Mouse (Mus musculus) hindbrain, embryonic 11.5 days (tissue): ENCODE results near the gene Prdm10. TPM values are rescaled to one million over a fixed set of nuclear protein-coding genes. Genes with fewer than 3 reads are reported as not detected.

Source experiments
- ATAC-seq: fragments of 200-750 bp; cut with Nextera tagmentation; 2 replicates; pipeline ENCODE4 v1.8.0; 2017; ENCODE audit warnings: mild to moderate bottlenecking, moderate TSS enrichment, moderate library complexity; ENCODE audit not compliant: low FRiP score
- DNase-seq: peaks from one replicate; pipeline ENCODE4 v3.0.0-alpha.2; 2015; ENCODE audit warnings: low spot score
- H3K27ac ChIP-seq: fragments of 300-500 bp; sonication (generic); 2 replicates; pipeline ENCODE4 v1.5.1; 2014; ENCODE audit warnings: mild to moderate bottlenecking, low read depth, low read length
- H3K27me3 ChIP-seq: fragments of 300-500 bp; sonication (generic); 2 replicates; pipeline ENCODE4 v1.6.1; 2014; ENCODE audit warnings: mild to moderate bottlenecking, low read length, moderate library complexity, mixed read lengths; ENCODE audit not compliant: control insufficient read depth, insufficient read depth
- H3K36me3 ChIP-seq: fragments of 300-500 bp; sonication (generic); 2 replicates; pipeline ENCODE4 v1.6.1; 2014; ENCODE audit warnings: mild to moderate bottlenecking, low read length, moderate library complexity, mixed read lengths; ENCODE audit not compliant: control insufficient read depth, insufficient read depth
- H3K4me1 ChIP-seq: fragments of 300-500 bp; sonication (generic); replicated peaks from 2 replicates; pipeline ENCODE4 v1.6.1; 2014; ENCODE audit warnings: low read length, mixed read lengths; ENCODE audit not compliant: control insufficient read depth, insufficient read depth
- H3K4me2 ChIP-seq: fragments of 300-500 bp; sonication (generic); replicated peaks from 2 replicates; pipeline ENCODE4 v1.6.1; 2014; ENCODE audit warnings: mild to moderate bottlenecking, low read depth, low read length
- H3K4me3 ChIP-seq: fragments of 300-500 bp; sonication (generic); 2 replicates; pipeline ENCODE4 v1.5.1; 2014; ENCODE audit warnings: low read depth, low read length
- H3K9ac ChIP-seq: fragments of 300-500 bp; sonication (generic); 2 replicates; pipeline ENCODE4 v1.6.1; 2014; ENCODE audit warnings: low read depth, low read length
- H3K9me3 ChIP-seq: fragments of 300-500 bp; sonication (generic); 2 replicates; pipeline ENCODE4 v1.6.1; 2016; ENCODE audit warnings: low read length; ENCODE audit not compliant: control insufficient read depth
- WGBS: fragments of 180-500 bp; shearing (Covaris S2); extraction: QIAGEN DNeasy Blood & Tissue Kit; methylation state at CpG from one replicate; pipeline ENCODE4 v1.1.7; 2014; 5-methylcytosine and 5-hydroxymethylcytosine counted together
- polyA plus RNA-seq: library from polyadenylated mRNA; unstranded; fragments of >200 nt; fragmentation: Nextera tagmentation; extraction: Ambion mirVana; gene quantifications from 2 replicates; pipeline ENCODE4 v1.2.1, GENCODE M21; 2014

The Prdm10 gene
- polyA plus RNA-seq, 1 experiment from 2014 or later, result 7.5 TPM

GRCm38 (mm10) chr9:31243306-31243938 is 36.9 kb upstream of the Prdm10 start:
- Histone ChIP-seq H3K27ac (no peak overlapping the region), H3K4me1 (no peaks in the 10 kb centered on the region), H3K9ac (no peak overlapping the region), H3K4me2 (no peak overlapping the region), H3K4me3 (no peak overlapping the region), H3K27me3 (no peaks in the 10 kb centered on the region), H3K36me3 (no peaks in the 10 kb centered on the region), H3K9me3 (no peaks in the 10 kb centered on the region)
- WGBS, result 83% methylated on average over 18 of the region's 18 CpGs
- ATAC-seq, result no peak
- DNase-seq, result no peak

GRCm38 (mm10) chr9:31243939-31244333 is 36.4 kb upstream of the Prdm10 start:
- Histone ChIP-seq H3K27me3 (no peaks in the 10 kb centered on the region), H3K9ac (no peak overlapping the region), H3K9me3 (no peaks in the 10 kb centered on the region), H3K36me3 (no peaks in the 10 kb centered on the region), H3K27ac (no peak overlapping the region), H3K4me2 (no peak overlapping the region), H3K4me1 (no peaks in the 10 kb centered on the region), H3K4me3 (no peak overlapping the region)
- WGBS, result 73% methylated on average over 5 of the region's 5 CpGs
- no peak for DNase-seq
- ATAC-seq, result no peak

GRCm38 (mm10) chr9:31245006-31245405 is 35.3 kb upstream of the Prdm10 start:
- Histone ChIP-seq H3K27ac (no peak overlapping the region), H3K4me3 (no peak overlapping the region), H3K9ac (no peak overlapping the region), H3K36me3 (no peaks in the 10 kb centered on the region), H3K9me3 (no peaks in the 10 kb centered on the region), H3K27me3 (no peaks in the 10 kb centered on the region), H3K4me2 (no peak overlapping the region), H3K4me1 (no peaks in the 10 kb centered on the region)
- 93% methylated on average over 6 of the region's 6 CpGs for WGBS
- ATAC-seq, result no peak
- DNase-seq, result no peak

GRCm38 (mm10) chr9:31246421-31246820 is 33.9 kb upstream of the Prdm10 start:
- Histone ChIP-seq H3K36me3 (no peaks in the 10 kb centered on the region), H3K4me2 (no peak overlapping the region), H3K9me3 (no peaks in the 10 kb centered on the region), H3K27ac (no peak overlapping the region), H3K4me1 (no peaks in the 10 kb centered on the region), H3K9ac (no peak overlapping the region), H3K4me3 (no peak overlapping the region), H3K27me3 (no peaks in the 10 kb centered on the region)
- peak; percentile 40; the same call in 1 of the 2 replicates for ATAC-seq
- DNase-seq, result no peak
- WGBS, result 72% methylated on average over 6 of the region's 6 CpGs

GRCm38 (mm10) chr9:31247447-31248220 is 32.7 kb upstream of the Prdm10 start:
- no peaks in the 10 kb centered on the region for H3K36me3 ChIP-seq
- H3K4me3 ChIP-seq, result no peak overlapping the region
- no peaks in the 10 kb centered on the region for H3K9me3 ChIP-seq
- ATAC-seq, result no peak
- no peaks in the 10 kb centered on the region for H3K4me1 ChIP-seq
- no peak for DNase-seq
- no peak overlapping the region for H3K27ac ChIP-seq
- 84% methylated on average over 8 of the region's 8 CpGs for WGBS
- H3K27me3 ChIP-seq, result no peaks in the 10 kb centered on the region
- H3K9ac ChIP-seq, result no peak overlapping the region
- H3K4me2 ChIP-seq, result no peak overlapping the region

GRCm38 (mm10) chr9:31252182-31252799 is 28.0 kb upstream of the Prdm10 start:
- Histone ChIP-seq H3K4me1 (no peaks in the 10 kb centered on the region), H3K27me3 (no peaks in the 10 kb centered on the region), H3K36me3 (no peaks in the 10 kb centered on the region), H3K4me2 (no peak overlapping the region), H3K27ac (no peak overlapping the region), H3K9me3 (no peaks in the 10 kb centered on the region), H3K9ac (no peak overlapping the region), H3K4me3 (no peak overlapping the region)
- 77% methylated on average over 10 of the region's 10 CpGs for WGBS
- ATAC-seq (no peak), DNase-seq (no peak)

- Histone ChIP-seq H3K27ac (no peak overlapping the region), H3K4me3 (no peak overlapping the region), H3K4me1 (no peaks in the 10 kb centered on the region), H3K9ac (no peak overlapping the region), H3K4me2 (no peak overlapping the region), H3K27me3 (no peaks in the 10 kb centered on the region), H3K36me3 (no peaks in the 10 kb centered on the region), H3K9me3 (no peaks in the 10 kb centered on the region)
- ATAC-seq, result no peak
- DNase-seq, result peak; percentile 21
- 57% methylated on average over 10 of the region's 10 CpGs for WGBS
Measured at GRCm38 (mm10) chr9:31253311-31253734, 27.0 kb upstream of the Prdm10 start.

GRCm38 (mm10) chr9:31253866-31254696 is 26.3 kb upstream of the Prdm10 start:
- 69% methylated on average over 11 of the region's 11 CpGs for WGBS
- Histone ChIP-seq H3K27me3 (no peaks in the 10 kb centered on the region), H3K4me3 (no peak overlapping the region), H3K36me3 (no peaks in the 10 kb centered on the region), H3K9me3 (no peaks in the 10 kb centered on the region), H3K9ac (no peak overlapping the region), H3K27ac (no peak overlapping the region), H3K4me2 (no peak overlapping the region), H3K4me1 (no peaks in the 10 kb centered on the region)
- DNase-seq (no peak), ATAC-seq (no peak)
